Mouse (Mus musculus): ENCODE measurements at regions not wholly inside any gene's neighbourhood (a gene's known extent, or its start where the extent isn't known, plus 50 kb on each side); places are given as distances from the start of the nearest gene placed in this dataset.

- no peak for DNase-seq (ENCODE audit: low read depth)
Measured at GRCm38 (mm10) chr5:83533901-83534300, 178.9 kb upstream of the Tecrl start.

- DNase-seq (ENCODE audit: low read depth): peak; percentile 12
Measured at GRCm38 (mm10) chr5:83518661-83519060, 163.7 kb upstream of the Tecrl start.

- DNase-seq (ENCODE audit: low read depth): peak; percentile 65
Measured at GRCm38 (mm10) chr5:83484135-83484534, 129.1 kb upstream of the Tecrl start.

- peak; percentile 72 for DNase-seq (ENCODE audit: low read depth)
Measured at GRCm38 (mm10) chr5:83440259-83440658, 85.3 kb upstream of the Tecrl start.

GRCm38 (mm10) chr5:83436510-83436909 is 81.5 kb upstream of the Tecrl start:
- no peak for DNase-seq (ENCODE audit: low read depth)

- no peak for DNase-seq (ENCODE audit: low read depth)
Measured at GRCm38 (mm10) chr5:83421708-83422107, 66.7 kb upstream of the Tecrl start.

- DNase-seq (ENCODE audit: low read depth): no peak
Measured at GRCm38 (mm10) chr5:83410221-83410620, 55.2 kb upstream of the Tecrl start.

GRCm38 (mm10) chr5:83405266-83405954 is 50.4 kb upstream of the Tecrl start:
- DNase-seq (ENCODE audit: low read depth): no peak

Measured in NIH3T3 (cell line).